Mouse (Mus musculus) liver, postnatal 0 days (tissue): Measurements from ENCODE around the gene A030005K14Rik. TPM values are rescaled to one million over a fixed set of nuclear protein-coding genes. Genes with fewer than 3 reads are reported as not detected.

Source experiments
- ATAC-seq: fragments of 200-750 bp; cut with Nextera tagmentation; 2 replicates; pipeline ENCODE4 v1.8.0; 2017; ENCODE audit warnings: mild to moderate bottlenecking, moderate library complexity
- DNase-seq: peaks from one replicate; pipeline ENCODE4 v3.0.0-alpha.2; 2016
- H3K27ac ChIP-seq: fragments of 300-500 bp; sonication (generic); 2 replicates; pipeline ENCODE4 v1.5.1; 2014; ENCODE audit warnings: antibody characterized with exemption, moderate library complexity, mild to moderate bottlenecking, low read depth
- H3K27me3 ChIP-seq: fragments of 300-500 bp; sonication (generic); 2 replicates; pipeline ENCODE4 v1.6.1; 2014; ENCODE audit warnings: low read length, control low read depth, mixed read lengths; ENCODE audit not compliant: insufficient read depth
- H3K36me3 ChIP-seq: fragments of 300-500 bp; sonication (generic); replicated peaks from 2 replicates; pipeline ENCODE4 v1.6.1; 2014; ENCODE audit warnings: mild to moderate bottlenecking, control low read depth, low read length, moderate library complexity, mixed read lengths; ENCODE audit not compliant: insufficient read depth
- H3K4me1 ChIP-seq: fragments of 300-500 bp; sonication (generic); 2 replicates; pipeline ENCODE4 v1.6.1; 2014; ENCODE audit warnings: antibody characterized with exemption, mild to moderate bottlenecking, control low read depth; ENCODE audit not compliant: insufficient read depth
- H3K4me2 ChIP-seq: fragments of 300-500 bp; sonication (generic); 2 replicates; pipeline ENCODE4 v1.6.1; 2014; ENCODE audit warnings: low read depth, mild to moderate bottlenecking, low read length, moderate library complexity, mixed read lengths
- H3K4me3 ChIP-seq: fragments of 300-500 bp; sonication (generic); 2 replicates; pipeline ENCODE4 v1.5.1; 2014; ENCODE audit warnings: low read depth, low read length
- H3K9ac ChIP-seq: fragments of 300-500 bp; sonication (generic); replicated peaks from 2 replicates; pipeline ENCODE4 v1.6.1; 2014; ENCODE audit warnings: mild to moderate bottlenecking, moderate library complexity
- H3K9me3 ChIP-seq: fragments of 300-500 bp; sonication (generic); 2 replicates; pipeline ENCODE4 v1.6.1; 2016; ENCODE audit warnings: mild to moderate bottlenecking, control low read depth, low read length, mixed read lengths
- CTCF ChIP-seq: sonication (generic); IDR thresholded peaks from 2 replicates; pipeline ENCODE4 v1.5.1; 2016; ENCODE audit warnings: antibody characterized with exemption, low read depth
- EP300 ChIP-seq: IDR thresholded peaks from 2 replicates; pipeline ENCODE4 v1.6.1; 2016; ENCODE audit warnings: antibody characterized with exemption, low read depth, mild to moderate bottlenecking
- WGBS: fragments of 180-500 bp; shearing (Covaris S2); extraction: QIAGEN DNeasy Blood & Tissue Kit; methylation state at CpG from one replicate; pipeline ENCODE4 v1.1.7; 2014; ENCODE audit not compliant: insufficient replicate concordance; 5-methylcytosine and 5-hydroxymethylcytosine counted together
- polyA plus RNA-seq: library from polyadenylated mRNA; unstranded; fragments of >200 nt; fragmentation: Nextera tagmentation; extraction: Ambion mirVana; gene quantifications from 2 replicates; pipeline ENCODE4 v1.2.1, GENCODE M21; 2015

Gene A030005K14Rik
- polyA plus RNA-seq, 1 experiment from 2014 or later, result not detected

DNA sequence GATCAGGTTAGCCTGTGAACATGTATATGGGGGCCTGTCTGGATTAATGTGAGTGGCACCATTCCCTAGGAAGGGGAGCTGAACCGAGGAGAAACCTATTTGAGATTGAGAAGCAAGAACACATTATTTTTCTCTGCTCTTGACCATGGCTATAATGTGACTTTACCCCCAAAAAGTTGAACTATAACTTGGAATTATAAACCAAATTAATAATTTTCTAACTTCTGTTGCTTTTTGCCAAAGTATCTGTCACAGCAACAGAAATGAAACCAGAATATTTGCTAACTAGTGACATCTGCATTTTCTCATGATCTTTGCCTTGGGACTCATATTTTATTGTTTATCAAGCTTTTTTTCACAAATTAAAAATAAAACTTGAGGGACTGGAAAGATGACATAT, 42.6 kb downstream of the A030005K14Rik start:
- ATAC-seq (no peak), DNase-seq (no peak)
- H3K9me3 ChIP-seq, result no peaks in the 10 kb centered on the region
- no peaks in the 10 kb centered on the region for H3K36me3 ChIP-seq
- no peak overlapping the region for H3K4me2 ChIP-seq
- 49% methylated on average over 1 of the region's 1 CpGs for WGBS
- H3K9ac ChIP-seq, result no peak overlapping the region
- no peak overlapping the region for H3K27ac ChIP-seq
- no peak overlapping the region for H3K4me3 ChIP-seq
- TF ChIP-seq CTCF, result no peak
- H3K4me1 ChIP-seq, result no peaks in the 10 kb centered on the region
- no peaks in the 10 kb centered on the region for H3K27me3 ChIP-seq

DNA sequence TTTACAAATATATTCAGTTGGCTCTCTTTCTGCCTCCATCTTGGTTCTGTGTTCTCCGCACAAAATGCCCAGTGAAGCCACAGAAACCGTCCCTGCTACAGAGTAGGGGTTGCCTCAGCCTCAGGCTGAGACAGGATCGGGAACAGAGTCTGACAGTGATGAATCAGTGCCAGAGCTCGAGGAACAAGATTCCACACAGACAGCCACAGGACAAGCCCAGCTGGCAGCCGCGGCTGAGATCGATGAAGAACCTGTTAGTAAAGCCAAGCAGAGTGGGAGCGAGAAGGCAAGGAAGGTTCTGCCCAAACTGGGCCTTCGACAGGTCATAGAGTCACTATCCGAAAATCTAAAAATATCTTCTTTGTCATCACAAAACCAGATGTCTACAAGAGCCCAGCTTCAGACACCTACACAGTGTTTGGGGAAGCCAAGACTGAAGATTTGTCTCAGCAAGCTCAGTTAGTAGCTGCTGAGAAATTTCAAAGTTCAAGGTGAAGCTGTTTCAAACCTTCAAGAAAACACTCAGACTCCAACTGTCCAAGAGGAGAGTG, 43.8 kb downstream of the A030005K14Rik start:
- H3K4me2 ChIP-seq, result no peak overlapping the region
- ATAC-seq (no peak), DNase-seq (no peak)
- no peak overlapping the region for H3K9ac ChIP-seq
- no peak overlapping the region for H3K4me3 ChIP-seq
- H3K36me3 ChIP-seq, result no peaks in the 10 kb centered on the region
- H3K4me1 ChIP-seq, result no peaks in the 10 kb centered on the region
- no peak overlapping the region for H3K27ac ChIP-seq
- 64% methylated on average over 10 of the region's 10 CpGs for WGBS
- H3K27me3 ChIP-seq, result no peaks in the 10 kb centered on the region
- no peaks in the 10 kb centered on the region for H3K9me3 ChIP-seq
- TF ChIP-seq EP300 (no peak), CTCF (no peak)

DNA sequence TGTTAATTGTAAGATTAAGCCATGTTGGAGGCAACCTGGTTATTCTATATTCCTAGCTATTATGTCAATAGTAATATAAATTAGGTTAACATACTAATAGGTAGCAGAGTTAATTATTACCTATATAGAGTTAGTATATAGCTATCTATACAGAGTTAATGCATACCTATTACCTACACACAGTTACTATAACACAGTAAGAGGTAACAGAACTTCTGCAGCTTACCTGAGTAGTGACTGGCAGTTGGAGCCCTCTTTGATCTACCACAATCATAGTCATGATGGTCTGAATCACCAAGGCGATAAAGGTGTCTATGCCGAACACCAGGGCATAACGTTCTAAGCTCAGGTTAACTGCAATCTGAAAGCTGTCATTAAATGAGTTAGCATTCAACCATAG, 44.7 kb downstream of the A030005K14Rik start:
- no peak for TF ChIP-seq EP300
- TF ChIP-seq CTCF, result no peak
- 85% methylated on average over 3 of the region's 3 CpGs for WGBS
- no peak for DNase-seq
- Histone ChIP-seq H3K4me3 (no peak overlapping the region), H3K4me2 (no peak overlapping the region), H3K36me3 (no peaks in the 10 kb centered on the region), H3K27me3 (no peaks in the 10 kb centered on the region), H3K4me1 (no peaks in the 10 kb centered on the region), H3K9me3 (no peaks in the 10 kb centered on the region), H3K9ac (no peak overlapping the region), H3K27ac (no peak overlapping the region)
- ATAC-seq, result no peak

Other genes starting within 250 kb of the A030005K14Rik start
- 12.2 and 14.2 TPM in 2 replicates for gene Agfg1, start 219.9 kb downstream of the A030005K14Rik start, polyA plus RNA-seq
- gene A030005L19Rik, start 146.1 kb downstream of the A030005K14Rik start, polyA plus RNA-seq, result not detected in 2 replicates
- not detected in 2 replicates for gene A030014E15Rik, start 134.5 kb downstream of the A030005K14Rik start, polyA plus RNA-seq
- gene Gm6217, start 128.0 kb downstream of the A030005K14Rik start, polyA plus RNA-seq, result not detected in 2 replicates
- gene A030003K21Rik, start 116.0 kb downstream of the A030005K14Rik start, polyA plus RNA-seq, result not detected in 2 replicates
- not detected in 2 replicates for gene Gm7544, start 103.4 kb downstream of the A030005K14Rik start, polyA plus RNA-seq
- not detected in 2 replicates for gene Gm47955, start 99.1 kb downstream of the A030005K14Rik start, polyA plus RNA-seq
- gene Gm47959, start 58.8 kb downstream of the A030005K14Rik start, polyA plus RNA-seq, result not detected in 2 replicates
- not detected in 2 replicates for gene Slc19a3, start 20.9 kb downstream of the A030005K14Rik start, polyA plus RNA-seq
- not detected in 2 replicates for gene Krtap28-10, start 16.9 kb downstream of the A030005K14Rik start, polyA plus RNA-seq
- gene Gm47969, start 14.4 kb downstream of the A030005K14Rik start, polyA plus RNA-seq, result not detected in 2 replicates
- not detected in 2 replicates for gene Krtap28-13, start 1.6 kb upstream of the A030005K14Rik start, polyA plus RNA-seq
- gene Ccl20, start 57.4 kb upstream of the A030005K14Rik start, polyA plus RNA-seq, result not detected in 2 replicates
- not detected in 2 replicates for gene Daw1, start 100.4 kb upstream of the A030005K14Rik start, polyA plus RNA-seq